Mouse (Mus musculus): ENCODE results near the gene Nop14.

The Nop14 gene

GRCm38 (mm10) chr5:34659686-34660590 is at the start of gene Nop14, which contains the start of gene Grk4:
Gene Nop14 (minus strand): TSS chr5:34660148.
Gene Grk4 (plus strand): TSS chr5:34660379.
- DNase-seq: peak; percentile 99

- no peak for DNase-seq
These were observed 48.5 kb upstream of the Nop14 start for GRCm38 (mm10) chr5:34708436-34708835.

- no peak for DNase-seq
These were observed 35.6 kb upstream of the Nop14 start for GRCm38 (mm10) chr5:34695521-34695920.

GRCm38 (mm10) chr5:34692782-34693181 is 32.8 kb upstream of the Nop14 start:
- no peak for DNase-seq

- no peak for DNase-seq
These were observed 29.9 kb upstream of the Nop14 start for GRCm38 (mm10) chr5:34689868-34690267.

- DNase-seq: peak; percentile 30
These were observed 10.3 kb upstream of the Nop14 start for GRCm38 (mm10) chr5:34670280-34670679.

- DNase-seq: no peak
These were observed 9.5 kb upstream of the Nop14 start for GRCm38 (mm10) chr5:34669493-34669892.

- DNase-seq: no peak
These were observed 3.3 kb upstream of the Nop14 start for GRCm38 (mm10) chr5:34663231-34663630.

GRCm38 (mm10) chr5:34661909-34662308 is 2.0 kb upstream of the Nop14 start:
- no peak for DNase-seq

GRCm38 (mm10) chr5:34660591-34661130 is 713 bp upstream of the Nop14 start:
- DNase-seq: no peak

GRCm38 (mm10) chr5:34657556-34657955 is 2.4 kb downstream of the Nop14 start:
- no peak for DNase-seq

- DNase-seq: no peak
These were observed 5.1 kb downstream of the Nop14 start for GRCm38 (mm10) chr5:34654881-34655280.

GRCm38 (mm10) chr5:34652961-34653360 is 7.0 kb downstream of the Nop14 start:
- DNase-seq: no peak

GRCm38 (mm10) chr5:34647581-34647980 is 12.4 kb downstream of the Nop14 start:
- peak; percentile 70 for DNase-seq

- DNase-seq: peak; percentile 66
These were observed 17.0 kb downstream of the Nop14 start for GRCm38 (mm10) chr5:34642932-34643331.

GRCm38 (mm10) chr5:34641991-34642390 is 18.0 kb downstream of the Nop14 start:
- DNase-seq: no peak

GRCm38 (mm10) chr5:34637591-34638156 is 22.3 kb downstream of the Nop14 start:
- DNase-seq: no peak

GRCm38 (mm10) chr5:34636481-34637287 is 23.3 kb downstream of the Nop14 start, which contains the start of gene Mfsd10:
Gene Mfsd10 (minus strand): TSS chr5:34637212.
- peak; percentile 90 for DNase-seq

GRCm38 (mm10) chr5:34635665-34636192 is 24.2 kb downstream of the Nop14 start:
- no peak for DNase-seq

GRCm38 (mm10) chr5:34634746-34635400 is 25.1 kb downstream of the Nop14 start:
- DNase-seq: no peak

- no peak for DNase-seq
These were observed 26.3 kb downstream of the Nop14 start for GRCm38 (mm10) chr5:34633641-34634040.

GRCm38 (mm10) chr5:34632996-34633395 is 27.0 kb downstream of the Nop14 start:
- no peak for DNase-seq
